Mouse (Mus musculus): Measurements from ENCODE around the gene Ms4a4b. TPM values are rescaled to one million over a fixed set of nuclear protein-coding genes. Genes with fewer than 3 reads are reported as not detected.
A peak's percentile ranks its signal among the peaks of the same experiment; 100 is the strongest.
"Not testable (repeated sequence)": the region's sequence is repeated elsewhere in the genome, so short reads cannot be mapped to it uniquely, and the experiment has no call there.

Ms4a4b gene
- total RNA-seq (2021) (1 to 10 TPM in 1 of 2 experiments, under 1 TPM in 1; 0.95 to 1.6 TPM), polyA plus RNA-seq (2012; rRNA removed) (0.02 and 0.26 TPM in 2 replicates)
- long read RNA-seq, full-length matches to known transcripts: 1 of 1 reads
- long read RNA-seq, partial matches to known transcripts: 0 of 1 reads
- long read RNA-seq, other reads (novel, unspliced or antisense): 0 of 1 reads

- no peak for DNase-seq
Observed at GRCm38 (mm10) chr19:11443338-11443737, at the start of gene Ms4a4b. Gene Ms4a4b, plus strand, starts transcription at chr19:11443553.

GRCm38 (mm10) chr19:11395769-11396168, 47.6 kb upstream of the Ms4a4b start:
- DNase-seq: no peak

GRCm38 (mm10) chr19:11404527-11404926, 38.8 kb upstream of the Ms4a4b start, which contains the start of gene Ms4a4c:
Gene Ms4a4c, plus strand, starts transcription at chr19:11404770.
- DNase-seq: no peak

- no peak for DNase-seq
Observed at GRCm38 (mm10) chr19:11407428-11407827, 35.9 kb upstream of the Ms4a4b start.

- no peak for DNase-seq
Observed at GRCm38 (mm10) chr19:11408591-11408990, 34.8 kb upstream of the Ms4a4b start.

- DNase-seq: no peak
Observed at GRCm38 (mm10) chr19:11411640-11412039, 31.7 kb upstream of the Ms4a4b start.

GRCm38 (mm10) chr19:11414084-11414483, 29.3 kb upstream of the Ms4a4b start:
- no peak for DNase-seq

- no peak for DNase-seq
Observed at GRCm38 (mm10) chr19:11415581-11415980, 27.8 kb upstream of the Ms4a4b start.

GRCm38 (mm10) chr19:11418865-11419264, 24.5 kb upstream of the Ms4a4b start:
- not testable (repeated sequence) for DNase-seq

- DNase-seq: not testable (repeated sequence)
Observed at GRCm38 (mm10) chr19:11431209-11431608, 12.1 kb upstream of the Ms4a4b start.

GRCm38 (mm10) chr19:11435058-11435834, 8.1 kb upstream of the Ms4a4b start:
- DNase-seq: no peak

- DNase-seq: no peak
Observed at GRCm38 (mm10) chr19:11443964-11444363, 611 bp downstream of the Ms4a4b start.

GRCm38 (mm10) chr19:11447238-11447637, 3.9 kb downstream of the Ms4a4b start:
- no peak for DNase-seq

GRCm38 (mm10) chr19:11459041-11459440, 15.7 kb downstream of the Ms4a4b start:
- DNase-seq: not testable (repeated sequence)

- DNase-seq: not testable (repeated sequence)
Observed at GRCm38 (mm10) chr19:11464795-11465194, 21.4 kb downstream of the Ms4a4b start.

- no peak for DNase-seq
Observed at GRCm38 (mm10) chr19:11466471-11466870, 23.1 kb downstream of the Ms4a4b start.

- DNase-seq: peak; percentile 1
Observed at GRCm38 (mm10) chr19:11468361-11468760, 25.0 kb downstream of the Ms4a4b start.

GRCm38 (mm10) chr19:11469215-11469614, 25.9 kb downstream of the Ms4a4b start, which contains the start of gene Ms4a6c:
Gene Ms4a6c, plus strand, starts transcription at chr19:11469366.
- peak; percentile 3 for DNase-seq

- no peak for DNase-seq
Observed at GRCm38 (mm10) chr19:11479714-11480113, 36.4 kb downstream of the Ms4a4b start.

GRCm38 (mm10) chr19:11482684-11483083, 39.3 kb downstream of the Ms4a4b start:
- DNase-seq: no peak

- DNase-seq: no peak
Observed at GRCm38 (mm10) chr19:11483941-11484340, 40.6 kb downstream of the Ms4a4b start.

- DNase-seq: no peak
Observed at GRCm38 (mm10) chr19:11484388-11484787, 41.0 kb downstream of the Ms4a4b start.

- no peak for DNase-seq
Observed at GRCm38 (mm10) chr19:11485266-11485665, 41.9 kb downstream of the Ms4a4b start.
